Mouse (Mus musculus) liver, embryonic 11.5 days (tissue): ENCODE data around the gene Mpped2. TPM values are rescaled to one million over a fixed set of nuclear protein-coding genes. Genes with fewer than 3 reads are reported as not detected.

Experiments used
- ATAC-seq: fragments of 200-750 bp; cut with Nextera tagmentation; replicated peaks from 2 replicates; pipeline ENCODE4 v1.8.0; 2017; ENCODE audit warnings: moderate number of reproducible peaks, mild to moderate bottlenecking, moderate TSS enrichment, moderate library complexity; ENCODE audit not compliant: low FRiP score
- DNase-seq: peaks from one replicate; pipeline ENCODE4 v3.0.0-alpha.2; 2017; ENCODE audit warnings: low spot score
- H3K27ac ChIP-seq: fragments of 300-500 bp; sonication (generic); 2 replicates; pipeline ENCODE4 v1.5.1; 2014; ENCODE audit warnings: mild to moderate bottlenecking, low read depth, low read length, control low read depth
- H3K27me3 ChIP-seq: fragments of 300-500 bp; sonication (generic); replicated peaks from 2 replicates; pipeline ENCODE4 v1.6.1; 2014; ENCODE audit warnings: low read length, mixed read lengths; ENCODE audit not compliant: control insufficient read depth, insufficient read depth
- H3K36me3 ChIP-seq: fragments of 300-500 bp; sonication (generic); 2 replicates; pipeline ENCODE4 v1.6.1; 2014; ENCODE audit warnings: mild to moderate bottlenecking, low read length, moderate library complexity, mixed read lengths; ENCODE audit not compliant: control insufficient read depth, insufficient read depth
- H3K4me1 ChIP-seq: fragments of 300-500 bp; sonication (generic); replicated peaks from 2 replicates; pipeline ENCODE4 v1.6.1; 2014; ENCODE audit warnings: low read length, mixed read lengths; ENCODE audit not compliant: control insufficient read depth, insufficient read depth
- H3K4me2 ChIP-seq: fragments of 300-500 bp; sonication (generic); 2 replicates; pipeline ENCODE4 v1.6.1; 2014; ENCODE audit warnings: mild to moderate bottlenecking, control low read depth, moderate library complexity
- H3K4me3 ChIP-seq: fragments of 300-500 bp; sonication (generic); 2 replicates; pipeline ENCODE4 v1.5.1; 2014; ENCODE audit warnings: low read depth, low read length, control low read depth
- H3K9ac ChIP-seq: fragments of 300-500 bp; sonication (generic); 2 replicates; pipeline ENCODE4 v1.6.1; 2014; ENCODE audit warnings: low read depth, low read length, control low read depth
- H3K9me3 ChIP-seq: fragments of 300-500 bp; sonication (generic); 2 replicates; pipeline ENCODE4 v1.6.1; 2016; ENCODE audit warnings: low read length, inconsistent platforms, mixed read lengths; ENCODE audit not compliant: control insufficient read depth
- WGBS: fragments of 180-500 bp; shearing (Covaris S2); extraction: QIAGEN DNeasy Blood & Tissue Kit; methylation state at CpG from one replicate; pipeline ENCODE4 v1.1.7; 2014; 5-methylcytosine and 5-hydroxymethylcytosine counted together
- polyA plus RNA-seq: library from polyadenylated mRNA; unstranded; fragments of >200 nt; fragmentation: Nextera tagmentation; extraction: Ambion mirVana; gene quantifications from 2 replicates; pipeline ENCODE4 v1.2.1, GENCODE M21; 2014

Mpped2 gene
- 16.6 and 24.7 TPM in 2 replicates for polyA plus RNA-seq

GRCm38 (mm10) chr2:106692783-106693701 is at the start of gene Mpped2:
Gene Mpped2 (plus strand): TSS chr2:106693269.
- 1% methylated on average over 47 of the region's 56 CpGs for WGBS
- ATAC-seq: peak; percentile 84

GRCm38 (mm10) chr2:106644782-106645181 is 48.3 kb upstream of the Mpped2 start:
- Histone ChIP-seq H3K4me1 (no peaks in the 10 kb centered on the region), H3K9ac (no peak overlapping the region), H3K27ac (no peak overlapping the region), H3K36me3 (no peaks in the 10 kb centered on the region), H3K4me3 (no peak overlapping the region), H3K9me3 (no peaks in the 10 kb centered on the region), H3K27me3 (no peaks in the 10 kb centered on the region), H3K4me2 (no peak overlapping the region)
- DNase-seq: no peak
- WGBS: 82% methylated on average over 3 of the region's 3 CpGs
- ATAC-seq: no peak

More at GRCm38 (mm10) chr2:106692783-106693701, at the start of gene Mpped2:
- no peaks in the 10 kb centered on the region for H3K9me3 ChIP-seq
- peak within 1 kb of the TSS; percentile 85 for H3K27ac ChIP-seq
- peaks cover 3% of the 10 kb centered on the region for H3K4me1 ChIP-seq
- peak within 1 kb of the TSS; percentile 97 for H3K4me2 ChIP-seq
- H3K9ac ChIP-seq: peak within 1 kb of the TSS; percentile 72
- peaks cover 48% of the 10 kb centered on the region for H3K27me3 ChIP-seq
- peak; percentile 69 for DNase-seq
- peak within 1 kb of the TSS; percentile 72 for H3K4me3 ChIP-seq
- no peaks in the 10 kb centered on the region for H3K36me3 ChIP-seq

GRCm38 (mm10) chr2:106649686-106650570 is 43.1 kb upstream of the Mpped2 start:
- ATAC-seq: peak; percentile 99
- H3K9ac ChIP-seq: peak overlapping the region; percentile 44; the same call in 1 of the 2 replicates
- WGBS: 5% methylated on average over 25 of the region's 25 CpGs

GRCm38 (mm10) chr2:106652151-106652550 is 40.9 kb upstream of the Mpped2 start:
- no peak for ATAC-seq
- Histone ChIP-seq H3K9me3 (no peaks in the 10 kb centered on the region), H3K4me1 (no peaks in the 10 kb centered on the region), H3K4me3 (no peak overlapping the region), H3K27ac (no peak overlapping the region), H3K36me3 (no peaks in the 10 kb centered on the region), H3K9ac (no peak overlapping the region), H3K4me2 (no peak overlapping the region), H3K27me3 (no peaks in the 10 kb centered on the region)
- WGBS: 63% methylated on average over 8 of the region's 8 CpGs
- DNase-seq: no peak

More at GRCm38 (mm10) chr2:106649686-106650570, 43.1 kb upstream of the Mpped2 start:
- H3K27me3 ChIP-seq: no peaks in the 10 kb centered on the region
- no peak overlapping the region for H3K27ac ChIP-seq
- H3K4me1 ChIP-seq: no peaks in the 10 kb centered on the region
- peak overlapping the region; percentile 71 for H3K4me2 ChIP-seq
- peak overlapping the region; percentile 45 for H3K4me3 ChIP-seq
- H3K36me3 ChIP-seq: no peaks in the 10 kb centered on the region
- H3K9me3 ChIP-seq: no peaks in the 10 kb centered on the region
- DNase-seq: peak; percentile 73

GRCm38 (mm10) chr2:106652741-106653140 is 40.3 kb upstream of the Mpped2 start:
- no peaks in the 10 kb centered on the region for H3K9me3 ChIP-seq
- ATAC-seq: no peak
- H3K27ac ChIP-seq: no peak overlapping the region
- WGBS: 86% methylated on average over 4 of the region's 4 CpGs
- no peak overlapping the region for H3K9ac ChIP-seq
- no peaks in the 10 kb centered on the region for H3K4me1 ChIP-seq
- no peak overlapping the region for H3K4me2 ChIP-seq
- H3K36me3 ChIP-seq: no peaks in the 10 kb centered on the region
- no peak for DNase-seq
- H3K27me3 ChIP-seq: no peaks in the 10 kb centered on the region
- no peak overlapping the region for H3K4me3 ChIP-seq

GRCm38 (mm10) chr2:106653261-106653660 is 39.8 kb upstream of the Mpped2 start:
- Histone ChIP-seq H3K9ac (no peak overlapping the region), H3K4me3 (no peak overlapping the region), H3K9me3 (no peaks in the 10 kb centered on the region), H3K27ac (no peak overlapping the region), H3K4me1 (no peaks in the 10 kb centered on the region), H3K27me3 (no peaks in the 10 kb centered on the region), H3K36me3 (no peaks in the 10 kb centered on the region), H3K4me2 (no peak overlapping the region)
- ATAC-seq (no peak), DNase-seq (no peak)
- WGBS: 88% methylated on average over 4 of the region's 4 CpGs

- ATAC-seq (no peak), DNase-seq (no peak)
- Histone ChIP-seq H3K27ac (no peak overlapping the region), H3K9me3 (no peaks in the 10 kb centered on the region), H3K36me3 (no peaks in the 10 kb centered on the region), H3K9ac (no peak overlapping the region), H3K4me2 (no peak overlapping the region), H3K4me3 (no peak overlapping the region), H3K27me3 (no peaks in the 10 kb centered on the region), H3K4me1 (no peaks in the 10 kb centered on the region)
- 80% methylated on average over 4 of the region's 4 CpGs for WGBS
Observed at GRCm38 (mm10) chr2:106655271-106655670, 37.8 kb upstream of the Mpped2 start.

GRCm38 (mm10) chr2:106665271-106665670 is 27.8 kb upstream of the Mpped2 start:
- Histone ChIP-seq H3K9ac (no peak overlapping the region), H3K36me3 (no peaks in the 10 kb centered on the region), H3K9me3 (no peaks in the 10 kb centered on the region), H3K4me2 (no peak overlapping the region), H3K4me1 (no peaks in the 10 kb centered on the region), H3K27me3 (no peaks in the 10 kb centered on the region), H3K27ac (no peak overlapping the region), H3K4me3 (no peak overlapping the region)
- DNase-seq: no peak
- 70% methylated on average over 11 of the region's 11 CpGs for WGBS
- no peak for ATAC-seq
